Mouse (Mus musculus): ENCODE measurements around the gene A730046J19Rik.

Gene A730046J19Rik

DNA sequence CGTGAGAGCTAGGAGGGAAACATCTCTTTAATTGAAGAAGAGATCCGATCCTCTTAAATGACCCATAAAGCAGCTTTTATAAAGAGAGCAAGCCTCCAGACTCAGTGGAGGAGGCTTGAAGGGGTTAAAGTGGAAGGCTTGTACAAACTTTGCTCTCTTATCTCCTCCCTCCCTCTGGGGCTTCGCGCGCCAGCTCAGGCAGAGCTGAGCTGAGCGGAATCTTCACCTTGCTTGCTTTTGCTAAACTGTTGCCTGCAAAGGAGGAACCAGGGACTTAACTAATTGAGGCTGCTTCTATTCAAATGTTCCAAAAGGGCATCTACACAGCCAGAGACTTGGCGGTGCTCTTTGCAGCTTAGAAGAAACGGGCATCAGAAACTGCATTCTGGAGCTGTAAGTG, at the start of gene A730046J19Rik:
TSS of gene A730046J19Rik (plus strand) at position 173 of the 400 bp plus-strand sequence.
- DNase-seq (ENCODE audit: low spot score in 2 of 2): no peak

- no peak for DNase-seq (ENCODE audit: low spot score in 2 of 2)
Measured at GRCm38 (mm10) chrX:144104619-144105416, 48.7 kb upstream of the A730046J19Rik start.

DNA sequence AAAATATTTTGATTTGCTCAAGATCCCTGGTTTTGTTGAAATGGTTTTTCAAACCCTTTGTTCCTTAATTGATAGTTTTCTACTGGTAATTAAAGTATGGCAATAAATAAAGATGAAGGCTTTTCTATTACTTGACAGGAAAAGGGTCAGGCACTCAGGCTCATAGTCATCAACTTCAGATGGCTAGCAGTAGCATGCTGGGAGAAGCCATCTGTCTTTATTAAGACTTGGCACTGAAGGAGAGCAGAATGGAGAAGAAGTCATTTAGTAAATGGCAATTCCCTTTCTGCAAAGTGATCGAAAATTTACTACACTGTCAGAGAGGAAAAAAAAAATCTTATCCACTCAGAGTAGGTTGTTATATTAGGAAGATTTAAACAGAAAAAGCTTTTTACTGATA, 17.2 kb upstream of the A730046J19Rik start:
- DNase-seq (ENCODE audit: low spot score in 2 of 2): no peak

GRCm38 (mm10) chrX:144149987-144150386, 3.5 kb upstream of the A730046J19Rik start:
- no peak for DNase-seq (ENCODE audit: low spot score in 2 of 2)

GRCm38 (mm10) chrX:144154111-144154510, 616 bp downstream of the A730046J19Rik start:
- no peak for DNase-seq (ENCODE audit: low spot score in 2 of 2)

GRCm38 (mm10) chrX:144162936-144163335, 9.4 kb downstream of the A730046J19Rik start:
- peak in 1 of 2 experiments; percentile 9 for DNase-seq (ENCODE audit: low spot score in 2 of 2)
